Mouse (Mus musculus) lung, postnatal 36 days (tissue): Measurements from ENCODE around the gene Sik3.
"Not testable (repeated sequence)": the region's sequence is repeated elsewhere in the genome, so short reads cannot be mapped to it uniquely, and the experiment has no call there.

Source experiments
- DNase-seq: peaks from one replicate; pipeline ENCODE4 v3.0.0; 2022; ENCODE audit warnings: mixed read lengths

Gene Sik3

GRCm38 (mm10) chr9:46061696-46062425 is 49.2 kb downstream of the Sik3 start:
- DNase-seq, result peak; percentile 72

- no peak for DNase-seq
Observed at GRCm38 (mm10) chr9:46064331-46064730, 51.7 kb downstream of the Sik3 start.

GRCm38 (mm10) chr9:46066711-46067110 is 54.1 kb downstream of the Sik3 start:
- peak; percentile 35 for DNase-seq

- peak; percentile 62 for DNase-seq
Observed at GRCm38 (mm10) chr9:46067691-46068090, 55.1 kb downstream of the Sik3 start.

- no peak for DNase-seq
Observed at GRCm38 (mm10) chr9:46069013-46069412, 56.4 kb downstream of the Sik3 start.

GRCm38 (mm10) chr9:46072101-46072835 is 59.6 kb downstream of the Sik3 start:
- no peak for DNase-seq

- no peak for DNase-seq
Observed at GRCm38 (mm10) chr9:46073443-46073842, 60.8 kb downstream of the Sik3 start.

GRCm38 (mm10) chr9:46075578-46075977 is 63.0 kb downstream of the Sik3 start:
- no peak for DNase-seq

GRCm38 (mm10) chr9:46082381-46082821 is 69.8 kb downstream of the Sik3 start:
- no peak for DNase-seq

GRCm38 (mm10) chr9:46083490-46083893 is 70.9 kb downstream of the Sik3 start:
- DNase-seq, result no peak

- no peak for DNase-seq
Observed at GRCm38 (mm10) chr9:46085898-46086297, 73.3 kb downstream of the Sik3 start.

GRCm38 (mm10) chr9:46086826-46087225 is 74.2 kb downstream of the Sik3 start:
- DNase-seq, result no peak

- no peak for DNase-seq
Observed at GRCm38 (mm10) chr9:46087461-46087860, 74.8 kb downstream of the Sik3 start.

GRCm38 (mm10) chr9:46088722-46089121 is 76.1 kb downstream of the Sik3 start:
- DNase-seq, result no peak

GRCm38 (mm10) chr9:46090066-46090465 is 77.4 kb downstream of the Sik3 start:
- DNase-seq, result no peak

- not testable (repeated sequence) for DNase-seq
Observed at GRCm38 (mm10) chr9:46091157-46091556, 78.5 kb downstream of the Sik3 start.

GRCm38 (mm10) chr9:46092633-46093032 is 80.0 kb downstream of the Sik3 start:
- DNase-seq, result peak; percentile 25

GRCm38 (mm10) chr9:46098360-46098985 is 85.9 kb downstream of the Sik3 start:
- DNase-seq, result no peak

GRCm38 (mm10) chr9:46099107-46099506 is 86.5 kb downstream of the Sik3 start:
- no peak for DNase-seq

- DNase-seq, result no peak
Observed at GRCm38 (mm10) chr9:46103154-46103553, 90.5 kb downstream of the Sik3 start.

GRCm38 (mm10) chr9:46106105-46106504 is 93.5 kb downstream of the Sik3 start:
- DNase-seq, result no peak

- DNase-seq, result peak; percentile 63
Observed at GRCm38 (mm10) chr9:46110648-46111047, 98.0 kb downstream of the Sik3 start.

- DNase-seq, result no peak
Observed at GRCm38 (mm10) chr9:46111334-46111733, 98.7 kb downstream of the Sik3 start.

GRCm38 (mm10) chr9:46112246-46112645 is 99.6 kb downstream of the Sik3 start:
- DNase-seq, result peak; percentile 87
